Mouse (Mus musculus) liver, adult (tissue): Measurements from ENCODE around the gene Adarb2.

ENCODE experiments used
- GATA4 ChIP-seq: IDR thresholded peaks from 2 replicates; pipeline ENCODE4 v1.6.1; 2014; ENCODE audit warnings: mild to moderate bottlenecking, low read length; ENCODE audit not compliant: insufficient replicate concordance

Adarb2 gene

GRCm38 (mm10) chr13:8664615-8665240, 462.1 kb downstream of the Adarb2 start:
- TF ChIP-seq GATA4, result no peak

DNA sequence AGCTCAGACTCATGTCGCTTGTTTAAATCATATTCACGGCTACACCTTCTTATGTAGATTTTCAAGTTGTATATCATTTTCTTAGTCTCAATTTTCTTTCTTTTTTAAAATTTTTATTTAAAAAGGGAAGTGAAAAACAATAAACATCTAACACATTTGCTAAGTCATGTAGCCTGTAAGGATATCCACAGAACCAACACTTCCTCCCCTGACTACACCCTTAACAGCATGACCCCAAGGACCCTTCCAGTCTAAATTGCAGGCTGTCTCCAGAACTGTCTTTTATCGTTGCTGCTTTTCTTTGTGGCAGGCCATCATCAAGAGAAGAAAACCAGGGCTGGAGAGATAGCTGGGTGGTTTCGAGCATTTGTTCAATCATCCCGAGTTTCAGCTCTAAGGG, 474.5 kb downstream of the Adarb2 start:
- TF ChIP-seq GATA4, result no peak

DNA sequence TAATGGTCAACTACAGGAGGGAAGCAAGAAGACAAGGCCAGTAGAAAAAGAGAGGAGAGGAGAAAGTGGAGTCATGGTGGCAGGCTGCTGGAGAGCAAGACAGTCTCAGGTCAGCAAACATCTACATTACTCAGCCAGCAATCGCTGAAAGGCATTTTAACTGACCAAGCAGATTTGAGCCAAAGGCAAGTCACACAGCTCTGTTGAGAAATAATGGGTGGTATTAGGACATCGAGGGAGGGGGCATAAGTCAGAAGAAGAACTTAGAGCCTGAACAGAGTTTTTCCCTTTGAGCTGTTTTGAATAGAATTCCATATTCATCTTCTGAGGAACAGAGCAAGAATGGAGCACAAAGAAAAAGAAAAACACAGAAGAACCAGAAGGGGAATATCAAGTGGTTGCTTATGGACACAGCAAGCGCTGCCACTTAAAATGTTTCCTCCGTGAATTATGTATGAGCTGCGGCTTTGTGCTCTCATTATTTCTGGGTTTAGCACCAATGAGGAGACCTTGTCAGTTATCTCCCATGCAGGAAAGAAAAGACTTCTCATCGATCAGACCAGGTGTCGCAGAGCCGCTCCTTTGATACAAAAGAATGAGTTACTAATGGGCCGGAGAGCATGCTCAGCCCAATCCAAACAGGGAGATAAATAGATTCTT, 477.9 kb downstream of the Adarb2 start:
- no peak for TF ChIP-seq GATA4

DNA sequence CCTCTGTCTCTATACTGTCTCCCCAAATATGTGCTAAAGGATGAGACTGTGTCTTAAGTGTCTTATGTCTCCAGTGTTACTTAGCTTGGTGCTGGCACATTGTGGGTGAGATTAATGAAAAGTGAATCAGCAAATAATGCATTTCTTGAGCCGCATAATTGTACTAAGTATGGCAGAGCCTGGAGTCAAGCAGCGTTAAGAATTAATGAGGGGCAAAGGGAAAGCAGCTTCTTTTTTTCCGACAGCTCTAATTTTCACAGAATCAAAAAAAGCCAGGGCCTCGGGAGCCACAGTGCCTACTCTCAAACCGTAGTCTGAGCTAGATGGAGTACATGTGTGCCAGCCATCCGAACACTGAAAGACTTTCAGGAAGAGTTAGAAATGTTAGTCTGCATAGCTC, 488.8 kb downstream of the Adarb2 start:
- no peak for TF ChIP-seq GATA4

DNA sequence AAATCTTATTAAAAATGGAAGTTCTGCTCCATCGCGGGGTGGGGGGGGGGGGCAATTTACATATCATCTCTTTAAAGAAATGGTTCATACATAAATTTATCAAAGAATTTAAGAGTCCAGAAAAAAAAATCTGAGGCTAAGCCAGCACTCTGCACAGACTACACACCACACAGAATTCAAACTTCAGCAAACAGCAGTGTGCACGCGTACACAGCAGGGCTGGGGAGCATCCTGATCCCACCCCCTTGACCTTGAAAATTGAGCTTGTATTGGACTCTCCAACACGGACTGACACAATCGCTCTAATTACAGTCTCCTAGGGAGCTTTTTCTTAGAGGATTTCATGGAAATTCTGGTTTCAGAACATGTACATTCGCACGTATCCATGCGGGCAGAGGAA, 490.1 kb downstream of the Adarb2 start:
- no peak for TF ChIP-seq GATA4

DNA sequence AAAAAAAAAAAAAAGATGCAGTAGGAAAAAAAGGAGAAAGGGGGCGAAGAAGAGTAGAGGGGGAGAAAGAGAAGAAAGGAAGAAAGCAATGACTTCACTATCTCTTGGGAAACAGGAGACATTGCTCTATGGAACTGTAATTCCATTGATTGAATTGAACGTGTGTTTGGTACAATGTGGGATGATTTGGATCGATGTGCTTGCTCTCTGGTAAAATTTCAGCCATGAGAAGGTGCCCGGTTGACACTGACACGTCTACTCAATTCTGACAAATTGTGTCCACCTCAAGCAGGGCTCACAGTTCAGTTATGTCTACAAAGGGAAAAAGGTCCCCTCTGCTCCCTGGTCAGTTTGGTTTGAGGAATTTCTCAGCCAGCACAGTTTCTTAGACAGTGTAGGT, 495.8 kb downstream of the Adarb2 start:
- TF ChIP-seq GATA4, result no peak

DNA sequence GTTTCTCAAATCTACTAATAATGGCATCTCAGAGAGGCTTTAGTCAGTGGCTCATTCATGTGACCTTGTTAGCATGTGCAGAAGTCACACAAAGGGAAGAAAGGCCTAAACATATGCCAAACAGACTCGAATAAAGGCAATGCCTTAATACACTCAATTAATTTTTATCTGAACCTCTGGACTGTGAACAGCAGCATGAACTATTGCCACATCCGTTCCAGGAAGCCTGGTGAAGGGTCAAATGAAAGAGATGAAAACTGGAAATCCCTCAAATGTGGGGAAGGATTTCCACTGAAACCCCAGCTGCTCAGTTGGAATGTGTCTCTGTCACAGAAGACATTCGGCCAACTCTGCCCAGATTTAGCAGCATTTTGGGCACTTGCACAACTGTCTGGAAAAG, 497.2 kb downstream of the Adarb2 start:
- peak; percentile 68; the same call in 1 of the 2 replicates for TF ChIP-seq GATA4

DNA sequence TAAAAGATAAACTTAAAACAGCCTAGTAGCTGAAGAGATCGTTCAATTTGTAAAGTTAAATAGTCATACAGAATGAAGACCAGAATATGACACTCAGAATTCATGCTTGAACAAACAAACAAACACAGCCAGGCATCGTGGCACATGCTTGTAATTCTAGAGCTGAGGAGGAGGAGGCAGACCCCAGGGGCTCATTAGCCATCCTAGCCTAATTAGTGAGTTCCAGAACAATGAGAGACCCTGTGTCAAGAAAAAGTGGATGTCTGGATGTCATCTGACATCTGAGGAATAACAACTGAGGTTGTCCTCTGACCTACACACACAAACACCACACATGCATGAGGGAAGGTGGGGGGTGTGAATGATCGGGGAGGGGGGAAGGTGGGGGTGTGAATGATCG, 498.3 kb downstream of the Adarb2 start:
- TF ChIP-seq GATA4, result no peak

- TF ChIP-seq GATA4, result no peak
Observed at GRCm38 (mm10) chr13:8705296-8705695, 502.6 kb downstream of the Adarb2 start.

DNA sequence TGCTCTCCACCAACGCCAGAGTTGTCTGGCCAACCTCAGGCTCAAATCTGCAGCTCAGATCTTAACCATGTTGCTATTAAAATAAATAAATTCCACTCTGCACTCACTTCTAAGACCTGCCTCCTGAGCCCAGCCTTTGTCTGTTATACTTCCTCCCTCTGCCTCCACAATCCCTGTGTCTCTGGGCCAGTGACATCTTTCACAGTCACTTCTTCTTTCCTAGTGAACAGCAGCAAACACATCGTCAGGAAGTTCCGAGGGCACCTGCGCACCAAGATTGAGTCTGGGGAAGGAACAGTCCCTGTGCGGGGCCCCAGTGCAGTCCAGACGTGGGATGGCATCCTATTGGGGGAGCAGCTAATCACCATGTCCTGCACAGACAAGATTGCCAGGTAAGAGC, 510.7 kb downstream of the Adarb2 start:
- no peak for TF ChIP-seq GATA4

DNA sequence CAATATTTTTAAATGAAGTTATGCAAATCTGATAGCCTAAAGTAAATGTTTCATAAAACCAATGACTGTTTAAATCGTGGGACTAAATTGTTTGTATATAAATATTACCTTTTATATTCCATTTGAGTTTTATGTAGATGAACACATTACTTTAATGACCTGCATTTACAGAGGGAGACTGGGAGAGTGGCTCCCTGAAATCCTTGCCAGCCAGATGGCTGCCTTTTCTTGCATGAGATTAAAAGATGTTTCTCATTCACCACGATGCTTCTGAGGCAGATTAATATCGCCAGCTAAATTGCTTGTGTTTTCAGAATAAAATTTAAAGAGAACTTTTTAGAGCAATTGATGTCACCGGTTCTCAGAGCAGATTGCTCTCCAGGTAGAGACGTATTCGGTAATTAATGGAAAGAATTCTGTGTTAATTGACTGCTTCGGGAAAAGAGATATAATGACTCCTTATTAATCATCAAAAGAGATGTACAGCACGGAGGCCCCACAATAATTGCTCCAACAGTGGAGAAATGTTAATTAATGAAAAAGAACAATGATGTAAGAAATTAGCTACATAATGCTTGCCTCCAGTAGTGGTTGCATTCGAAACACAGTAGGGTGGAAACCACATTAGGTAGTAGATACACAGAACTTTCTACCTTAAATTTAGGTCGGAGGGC, 527.4 kb downstream of the Adarb2 start:
- TF ChIP-seq GATA4, result no peak

GRCm38 (mm10) chr13:8737139-8737865, 534.6 kb downstream of the Adarb2 start:
- no peak for TF ChIP-seq GATA4

DNA sequence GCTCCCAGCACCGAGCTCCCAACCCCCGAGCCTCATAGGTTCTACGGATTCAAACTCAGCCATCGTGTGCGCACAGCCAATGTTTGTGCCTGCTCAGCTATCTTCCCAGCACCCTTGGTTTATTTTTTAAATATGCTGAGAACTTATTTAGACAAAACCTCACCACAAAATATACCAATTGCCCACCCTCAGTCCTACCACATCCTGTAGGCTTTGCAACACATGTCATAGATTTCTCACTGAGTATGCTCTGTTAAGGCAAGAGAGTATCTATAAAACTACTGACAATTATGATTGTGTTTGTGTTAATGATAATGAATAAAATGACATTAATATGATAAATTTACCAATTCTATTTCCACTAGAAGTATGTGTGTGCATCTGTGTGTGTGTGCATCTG, 540.1 kb downstream of the Adarb2 start:
- no peak for TF ChIP-seq GATA4

- no peak for TF ChIP-seq GATA4
Observed at GRCm38 (mm10) chr13:8744565-8744964, 541.9 kb downstream of the Adarb2 start.

DNA sequence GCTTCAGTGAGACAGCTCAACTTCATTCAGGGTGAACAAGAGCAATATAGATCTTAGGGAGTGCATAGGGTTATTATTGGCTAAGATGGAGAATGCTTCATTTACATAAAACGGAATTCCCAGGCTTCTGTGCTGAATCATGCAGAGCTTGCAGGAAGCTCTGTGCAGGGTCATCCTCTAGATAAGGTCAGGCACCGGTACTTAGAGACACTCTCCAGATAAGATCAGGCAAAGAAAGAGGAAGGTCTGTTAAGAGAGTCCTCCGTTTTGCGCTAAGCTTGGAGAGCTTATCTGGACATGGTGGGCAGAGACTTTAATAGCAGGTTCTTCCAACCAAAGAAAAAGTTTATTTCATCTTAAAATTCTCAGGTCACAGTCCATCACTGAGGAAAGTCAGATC, 542.9 kb downstream of the Adarb2 start:
- no peak for TF ChIP-seq GATA4

- TF ChIP-seq GATA4, result no peak
Observed at GRCm38 (mm10) chr13:8749451-8749850, 546.8 kb downstream of the Adarb2 start.

DNA sequence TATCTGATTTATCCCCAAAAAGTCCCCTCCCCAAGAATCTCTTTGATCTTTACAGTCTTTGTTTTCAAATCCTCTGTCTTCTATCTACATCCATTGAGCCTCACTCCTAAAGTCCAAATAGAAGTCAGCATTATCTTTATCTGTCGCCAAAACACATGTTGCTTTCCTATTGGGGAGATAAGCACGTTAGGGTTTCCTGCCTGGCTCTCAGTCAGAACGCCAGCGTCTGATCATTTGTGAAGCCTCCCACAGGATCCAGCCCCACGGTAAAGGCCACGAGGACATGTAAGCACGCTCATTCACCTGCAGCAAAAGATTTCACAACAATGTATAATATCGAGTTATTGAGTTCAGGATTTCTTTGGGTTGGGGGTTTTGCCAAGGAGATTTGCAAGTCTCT, 558.3 kb downstream of the Adarb2 start:
- no peak for TF ChIP-seq GATA4
